Mouse (Mus musculus): ENCODE measurements around the gene Ccdc171. TPM values are rescaled to one million over a fixed set of nuclear protein-coding genes. Genes with fewer than 3 reads are reported as not detected.

Ccdc171 gene
- total RNA-seq (2014; rRNA removed): 4.4 and 6.8 TPM in 2 replicates
- polyA plus RNA-seq (2012; rRNA removed): 0.45 and 1.4 TPM in 2 replicates

GRCm38 (mm10) chr4:83524843-83525689, at the start of gene Ccdc171:
Ccdc171 (plus strand) TSS chr4:83525545.
- Histone ChIP-seq H3K79me2 (ENCODE audit: control insufficient read depth, insufficient read depth, low read length) (no peaks in the 10 kb centered on the region), H3K4me3 (ENCODE audit: insufficient read depth, low read depth, low read length) (peak within 1 kb of the TSS; percentile 84), H3K4me1 (ENCODE audit: control insufficient read depth, insufficient read depth, low read length) (0 out of 2 replicates have a peak, but pooled peaks cover 1% of the 10 kb centered on the region), H3K27me3 (ENCODE audit: control insufficient read depth, insufficient read depth, low read length) (no peaks in the 10 kb centered on the region), H3K36me3 (ENCODE audit: control insufficient read depth, insufficient read depth, low read length) (no peaks in the 10 kb centered on the region), H3K27ac (replicated peaks; ENCODE audit: insufficient read depth, low read depth, low read length) (peak within 1 kb of the TSS; percentile 86), H3K9ac (ENCODE audit: low read depth, low read length) (peak within 1 kb of the TSS; percentile 81)
- WGBS: under 1% methylated on average over 72 of the region's 73 CpGs
- peak; percentile 87 for DNase-seq (ENCODE audit: extremely low read depth, low read depth, low spot score)
- TF ChIP-seq POLR2A (IDR thresholded peaks at IDR 0.05; ENCODE audit: extremely low read depth, insufficient read depth, low read length) (peak; percentile 61), CTCF (IDR thresholded peaks at IDR 0.05; ENCODE audit: low read depth, low read length) (no peak)

- no peaks in the 10 kb centered on the region for H3K79me2 ChIP-seq (ENCODE audit: control insufficient read depth, insufficient read depth, low read length)
- no peak for DNase-seq (ENCODE audit: extremely low read depth, low read depth, low spot score)
- H3K9ac ChIP-seq (ENCODE audit: low read depth, low read length): peak overlapping the region; percentile 90
- no peaks in the 10 kb centered on the region for H3K27me3 ChIP-seq (ENCODE audit: control insufficient read depth, insufficient read depth, low read length)
- no peaks in the 10 kb centered on the region for H3K4me1 ChIP-seq (ENCODE audit: control insufficient read depth, insufficient read depth, low read length)
- no peak for TF ChIP-seq POLR2A (IDR thresholded peaks at IDR 0.05; ENCODE audit: extremely low read depth, insufficient read depth, low read length)
- no peak for TF ChIP-seq CTCF (IDR thresholded peaks at IDR 0.05; ENCODE audit: low read depth, low read length)
- peak overlapping the region; percentile 63 for H3K4me3 ChIP-seq (ENCODE audit: insufficient read depth, low read depth, low read length)
- H3K36me3 ChIP-seq (ENCODE audit: control insufficient read depth, insufficient read depth, low read length): peaks cover 10% of the 10 kb centered on the region; the same call in 1 of the 2 replicates
- 41% methylated on average over 12 of the region's 12 CpGs for WGBS
- H3K27ac ChIP-seq (replicated peaks; ENCODE audit: insufficient read depth, low read depth, low read length): no peak overlapping the region
These were observed 40.1 kb upstream of the Ccdc171 start for GRCm38 (mm10) chr4:83485250-83485649.

DNA sequence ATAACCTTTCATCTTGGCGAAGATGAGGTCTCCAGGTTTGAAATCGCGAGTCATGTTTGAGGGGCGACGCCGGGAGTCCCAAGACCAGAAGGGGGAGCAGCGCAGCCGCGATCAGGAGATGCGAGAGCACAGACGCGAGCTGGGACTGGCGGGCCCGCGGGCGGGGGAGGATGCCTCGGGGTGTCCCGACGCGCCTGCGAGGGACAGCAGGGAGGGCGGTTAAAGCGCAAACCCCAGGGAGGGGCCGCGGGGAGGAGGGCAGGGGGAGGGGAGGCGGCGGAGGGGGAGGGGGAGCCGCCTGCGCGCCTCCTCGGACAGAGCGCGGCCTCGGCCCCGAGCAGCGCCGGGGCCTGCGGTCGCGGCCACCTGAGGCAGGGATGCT, 39.6 kb upstream of the Ccdc171 start:
- H3K27ac ChIP-seq (replicated peaks; ENCODE audit: insufficient read depth, low read depth, low read length): peak overlapping the region; percentile 84; the same call in 1 of the 2 replicates

GRCm38 (mm10) chr4:83486117-83486901, 39.0 kb upstream of the Ccdc171 start, which contains the start of gene Psip1:
Psip1 (minus strand) TSS chr4:83486459.
- peak; percentile 55 for DNase-seq (ENCODE audit: extremely low read depth, low read depth, low spot score)
- H3K4me3 ChIP-seq (ENCODE audit: insufficient read depth, low read depth, low read length): peak within 1 kb of the TSS; percentile 63
- H3K4me1 ChIP-seq (ENCODE audit: control insufficient read depth, insufficient read depth, low read length): no peaks in the 10 kb centered on the region
- H3K79me2 ChIP-seq (ENCODE audit: control insufficient read depth, insufficient read depth, low read length): no peaks in the 10 kb centered on the region
- peak within 1 kb of the TSS; percentile 84 for H3K27ac ChIP-seq (replicated peaks; ENCODE audit: insufficient read depth, low read depth, low read length)
- TF ChIP-seq POLR2A (IDR thresholded peaks at IDR 0.05; ENCODE audit: extremely low read depth, insufficient read depth, low read length) (0 out of 2 replicates have a peak, but pooled peaks have one; percentile 29), CTCF (IDR thresholded peaks at IDR 0.05; ENCODE audit: low read depth, low read length) (peak; percentile 35; the same call in 1 of the 2 replicates)
- peaks cover 10% of the 10 kb centered on the region; the same call in 1 of the 2 replicates for H3K36me3 ChIP-seq (ENCODE audit: control insufficient read depth, insufficient read depth, low read length)
- peak within 1 kb of the TSS; percentile 90 for H3K9ac ChIP-seq (ENCODE audit: low read depth, low read length)
- WGBS: 2% methylated on average over 69 of the region's 86 CpGs
- no peaks in the 10 kb centered on the region for H3K27me3 ChIP-seq (ENCODE audit: control insufficient read depth, insufficient read depth, low read length)

More for the DNA sequence above, 39.6 kb upstream of the Ccdc171 start:
- Histone ChIP-seq H3K36me3 (ENCODE audit: control insufficient read depth, insufficient read depth, low read length) (peaks cover 10% of the 10 kb centered on the region; the same call in 1 of the 2 replicates), H3K27me3 (ENCODE audit: control insufficient read depth, insufficient read depth, low read length) (no peaks in the 10 kb centered on the region), H3K9ac (ENCODE audit: low read depth, low read length) (peak overlapping the region; percentile 90), H3K79me2 (ENCODE audit: control insufficient read depth, insufficient read depth, low read length) (no peaks in the 10 kb centered on the region), H3K4me3 (ENCODE audit: insufficient read depth, low read depth, low read length) (peak overlapping the region; percentile 63), H3K4me1 (ENCODE audit: control insufficient read depth, insufficient read depth, low read length) (no peaks in the 10 kb centered on the region)
- 1% methylated on average over 35 of the region's 40 CpGs for WGBS
- DNase-seq (ENCODE audit: extremely low read depth, low read depth, low spot score): peak; percentile 47
- peak; percentile 67 for TF ChIP-seq CTCF (IDR thresholded peaks at IDR 0.05; ENCODE audit: low read depth, low read length)
- TF ChIP-seq POLR2A (IDR thresholded peaks at IDR 0.05; ENCODE audit: extremely low read depth, insufficient read depth, low read length): no peak

GRCm38 (mm10) chr4:83489121-83489520, 36.2 kb upstream of the Ccdc171 start:
- 73% methylated on average over 5 of the region's 5 CpGs for WGBS
- no peak overlapping the region for H3K4me3 ChIP-seq (ENCODE audit: insufficient read depth, low read depth, low read length)
- TF ChIP-seq CTCF (IDR thresholded peaks at IDR 0.05; ENCODE audit: low read depth, low read length) (no peak), POLR2A (IDR thresholded peaks at IDR 0.05; ENCODE audit: extremely low read depth, insufficient read depth, low read length) (no peak)

More at GRCm38 (mm10) chr4:83489121-83489520, 36.2 kb upstream of the Ccdc171 start:
- Histone ChIP-seq H3K27me3 (ENCODE audit: control insufficient read depth, insufficient read depth, low read length) (no peaks in the 10 kb centered on the region), H3K9ac (ENCODE audit: low read depth, low read length) (no peak overlapping the region), H3K27ac (replicated peaks; ENCODE audit: insufficient read depth, low read depth, low read length) (no peak overlapping the region), H3K79me2 (ENCODE audit: control insufficient read depth, insufficient read depth, low read length) (no peaks in the 10 kb centered on the region), H3K4me1 (ENCODE audit: control insufficient read depth, insufficient read depth, low read length) (no peaks in the 10 kb centered on the region), H3K36me3 (ENCODE audit: control insufficient read depth, insufficient read depth, low read length) (no peaks in the 10 kb centered on the region; the same call in 1 of the 2 replicates)
- no peak for DNase-seq (ENCODE audit: extremely low read depth, low read depth, low spot score)

Measured in liver, adult 2 months (tissue).